Mouse (Mus musculus): ENCODE results near the gene Ttll11. TPM values are rescaled to one million over a fixed set of nuclear protein-coding genes. Genes with fewer than 3 reads are reported as not detected.

Gene Ttll11
- polyA plus RNA-seq, 1 experiment from 2014 or later, result 0.44 TPM

- 94% methylated on average over 3 of the region's 3 CpGs for WGBS
- no peaks in the 10 kb centered on the region for H3K9me3 ChIP-seq (ENCODE audit: control insufficient read depth)
- no peaks in the 10 kb centered on the region for H3K4me1 ChIP-seq (replicated peaks; ENCODE audit: control insufficient read depth, insufficient read depth, low read length)
- no peaks in the 10 kb centered on the region for H3K27me3 ChIP-seq (replicated peaks; ENCODE audit: control insufficient read depth, insufficient read depth, low read length)
- no peak overlapping the region for H3K4me2 ChIP-seq (replicated peaks; ENCODE audit: low read depth)
- no peak overlapping the region for H3K9ac ChIP-seq (ENCODE audit: low read depth, low read length)
- ATAC-seq, result no peak
- TF ChIP-seq CTCF (IDR thresholded peaks at IDR 0.05; ENCODE audit: low read depth), result no peak
- no peak overlapping the region for H3K27ac ChIP-seq (ENCODE audit: low read depth, low read length)
- H3K4me3 ChIP-seq (ENCODE audit: low read depth, low read length), result no peak overlapping the region
- peaks cover 97% of the 10 kb centered on the region for H3K36me3 ChIP-seq (ENCODE audit: control insufficient read depth, insufficient read depth)
Measured at GRCm38 (mm10) chr2:35715485-35715884, 264.2 kb downstream of the Ttll11 start.

GRCm38 (mm10) chr2:35714742-35715167 lies 265.0 kb downstream of the Ttll11 start:
- no peak for TF ChIP-seq CTCF (IDR thresholded peaks at IDR 0.05; ENCODE audit: low read depth)
- Histone ChIP-seq H3K27ac (ENCODE audit: low read depth, low read length) (no peak overlapping the region), H3K9me3 (ENCODE audit: control insufficient read depth) (no peaks in the 10 kb centered on the region), H3K4me1 (replicated peaks; ENCODE audit: control insufficient read depth, insufficient read depth, low read length) (no peaks in the 10 kb centered on the region), H3K36me3 (ENCODE audit: control insufficient read depth, insufficient read depth) (peaks cover 97% of the 10 kb centered on the region), H3K4me2 (replicated peaks; ENCODE audit: low read depth) (no peak overlapping the region), H3K4me3 (ENCODE audit: low read depth, low read length) (no peak overlapping the region), H3K27me3 (replicated peaks; ENCODE audit: control insufficient read depth, insufficient read depth, low read length) (no peaks in the 10 kb centered on the region), H3K9ac (ENCODE audit: low read depth, low read length) (no peak overlapping the region)
- WGBS, result 51% methylated on average over 8 of the region's 8 CpGs
- no peak for ATAC-seq

- no peak for ATAC-seq
- WGBS, result 70% methylated on average over 7 of the region's 7 CpGs
- no peak for TF ChIP-seq CTCF (IDR thresholded peaks at IDR 0.05; ENCODE audit: low read depth)
- Histone ChIP-seq H3K4me2 (replicated peaks; ENCODE audit: low read depth) (no peak overlapping the region), H3K4me1 (replicated peaks; ENCODE audit: control insufficient read depth, insufficient read depth, low read length) (no peaks in the 10 kb centered on the region), H3K9me3 (ENCODE audit: control insufficient read depth) (no peaks in the 10 kb centered on the region), H3K27me3 (replicated peaks; ENCODE audit: control insufficient read depth, insufficient read depth, low read length) (no peaks in the 10 kb centered on the region), H3K36me3 (ENCODE audit: control insufficient read depth, insufficient read depth) (peaks cover 96% of the 10 kb centered on the region), H3K9ac (ENCODE audit: low read depth, low read length) (no peak overlapping the region), H3K27ac (ENCODE audit: low read depth, low read length) (no peak overlapping the region), H3K4me3 (ENCODE audit: low read depth, low read length) (no peak overlapping the region)
Measured at GRCm38 (mm10) chr2:35713460-35713859, 266.3 kb downstream of the Ttll11 start.

- H3K27me3 ChIP-seq (replicated peaks; ENCODE audit: control insufficient read depth, insufficient read depth, low read length), result no peaks in the 10 kb centered on the region
- no peak overlapping the region for H3K4me2 ChIP-seq (replicated peaks; ENCODE audit: low read depth)
- ATAC-seq, result no peak
- no peaks in the 10 kb centered on the region for H3K4me1 ChIP-seq (replicated peaks; ENCODE audit: control insufficient read depth, insufficient read depth, low read length)
- no peak for TF ChIP-seq CTCF (IDR thresholded peaks at IDR 0.05; ENCODE audit: low read depth)
- H3K27ac ChIP-seq (ENCODE audit: low read depth, low read length), result no peak overlapping the region
- no peak overlapping the region for H3K9ac ChIP-seq (ENCODE audit: low read depth, low read length)
- WGBS, result 96% methylated on average over 5 of the region's 5 CpGs
- no peak overlapping the region for H3K4me3 ChIP-seq (ENCODE audit: low read depth, low read length)
- no peaks in the 10 kb centered on the region for H3K9me3 ChIP-seq (ENCODE audit: control insufficient read depth)
- peaks cover 95% of the 10 kb centered on the region for H3K36me3 ChIP-seq (ENCODE audit: control insufficient read depth, insufficient read depth)
Measured at GRCm38 (mm10) chr2:35712611-35713010, 267.1 kb downstream of the Ttll11 start.

GRCm38 (mm10) chr2:35703241-35703640 lies 276.5 kb downstream of the Ttll11 start:
- Histone ChIP-seq H3K9ac (ENCODE audit: low read depth, low read length) (no peak overlapping the region), H3K4me2 (replicated peaks; ENCODE audit: low read depth) (no peak overlapping the region), H3K4me1 (replicated peaks; ENCODE audit: control insufficient read depth, insufficient read depth, low read length) (0 out of 2 replicates have a peak, but pooled peaks cover 3% of the 10 kb centered on the region), H3K27ac (ENCODE audit: low read depth, low read length) (no peak overlapping the region), H3K4me3 (ENCODE audit: low read depth, low read length) (no peak overlapping the region), H3K27me3 (replicated peaks; ENCODE audit: control insufficient read depth, insufficient read depth, low read length) (no peaks in the 10 kb centered on the region), H3K9me3 (ENCODE audit: control insufficient read depth) (no peaks in the 10 kb centered on the region), H3K36me3 (ENCODE audit: control insufficient read depth, insufficient read depth) (peaks cover 20% of the 10 kb centered on the region; the same call in 1 of the 2 replicates)
- no peak for TF ChIP-seq CTCF (IDR thresholded peaks at IDR 0.05; ENCODE audit: low read depth)
- WGBS, result 68% methylated on average over 3 of the region's 3 CpGs
- no peak for ATAC-seq

GRCm38 (mm10) chr2:35702608-35703007 lies 277.1 kb downstream of the Ttll11 start:
- Histone ChIP-seq H3K36me3 (ENCODE audit: control insufficient read depth, insufficient read depth) (peaks cover 14% of the 10 kb centered on the region; the same call in 1 of the 2 replicates), H3K27me3 (replicated peaks; ENCODE audit: control insufficient read depth, insufficient read depth, low read length) (no peaks in the 10 kb centered on the region), H3K4me3 (ENCODE audit: low read depth, low read length) (no peak overlapping the region), H3K4me1 (replicated peaks; ENCODE audit: control insufficient read depth, insufficient read depth, low read length) (0 out of 2 replicates have a peak, but pooled peaks cover 6% of the 10 kb centered on the region), H3K9me3 (ENCODE audit: control insufficient read depth) (no peaks in the 10 kb centered on the region), H3K9ac (ENCODE audit: low read depth, low read length) (no peak overlapping the region), H3K4me2 (replicated peaks; ENCODE audit: low read depth) (no peak overlapping the region), H3K27ac (ENCODE audit: low read depth, low read length) (no peak overlapping the region)
- no peak for TF ChIP-seq CTCF (IDR thresholded peaks at IDR 0.05; ENCODE audit: low read depth)
- ATAC-seq, result no peak
- WGBS, result 74% methylated on average over 6 of the region's 6 CpGs

DNA sequence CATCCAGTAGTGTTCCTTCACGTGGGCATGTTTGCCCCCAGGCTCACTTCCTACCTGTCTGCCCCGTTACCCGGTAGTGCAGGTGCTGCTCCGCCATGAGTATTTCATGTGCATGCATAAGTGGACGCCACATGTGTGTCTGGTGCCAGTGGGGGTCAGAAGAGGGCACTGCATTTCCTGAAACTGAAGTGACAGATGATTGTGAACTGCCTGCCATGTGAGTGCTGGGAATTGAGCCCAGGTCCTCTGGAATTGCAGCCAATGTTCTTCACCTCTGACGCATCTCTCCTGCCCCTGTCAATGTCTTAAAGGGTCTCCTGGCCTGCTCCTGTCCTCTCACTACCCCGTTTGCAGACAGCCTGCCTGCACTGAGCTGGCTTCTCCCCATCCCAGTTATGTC lies 277.7 kb downstream of the Ttll11 start:
- TF ChIP-seq CTCF (IDR thresholded peaks at IDR 0.05; ENCODE audit: low read depth), result no peak
- 89% methylated on average over 7 of the region's 7 CpGs for WGBS
- Histone ChIP-seq H3K4me3 (ENCODE audit: low read depth, low read length) (no peak overlapping the region), H3K4me1 (replicated peaks; ENCODE audit: control insufficient read depth, insufficient read depth, low read length) (0 out of 2 replicates have a peak, but pooled peaks cover 6% of the 10 kb centered on the region), H3K27ac (ENCODE audit: low read depth, low read length) (no peak overlapping the region), H3K9ac (ENCODE audit: low read depth, low read length) (no peak overlapping the region), H3K36me3 (ENCODE audit: control insufficient read depth, insufficient read depth) (peaks cover 12% of the 10 kb centered on the region; the same call in 1 of the 2 replicates), H3K4me2 (replicated peaks; ENCODE audit: low read depth) (no peak overlapping the region), H3K9me3 (ENCODE audit: control insufficient read depth) (no peaks in the 10 kb centered on the region), H3K27me3 (replicated peaks; ENCODE audit: control insufficient read depth, insufficient read depth, low read length) (no peaks in the 10 kb centered on the region)
- no peak for ATAC-seq

Other genes with a start within 250 kb of the Ttll11 start
- 343 and 361 TPM in 2 replicates for gene Ndufa8, start 69.5 kb upstream of the Ttll11 start, polyA plus RNA-seq (2015; fragmentation: Nextera tagmentation; extraction: Ambion mirVana)
- not detected in 2 replicates for gene Morn5, start 69.5 kb upstream of the Ttll11 start, polyA plus RNA-seq (2015; fragmentation: Nextera tagmentation; extraction: Ambion mirVana)
- 0.58 and 0.61 TPM in 2 replicates for gene Lhx6, start 125.5 kb upstream of the Ttll11 start, polyA plus RNA-seq (2015; fragmentation: Nextera tagmentation; extraction: Ambion mirVana)
- gene Mrrf, start 156.5 kb upstream of the Ttll11 start, polyA plus RNA-seq (2015; fragmentation: Nextera tagmentation; extraction: Ambion mirVana), result 17.3 and 20.4 TPM in 2 replicates
- 26.5 and 28.9 TPM in 2 replicates for gene Rbm18, start 156.9 kb upstream of the Ttll11 start, polyA plus RNA-seq (2015; fragmentation: Nextera tagmentation; extraction: Ambion mirVana)